Mouse (Mus musculus) heart, adult 2 months (tissue): ENCODE data around the gene Gpr155.

Experiments used
- CTCF ChIP-seq: fragments of 200-600 bp; IDR thresholded peaks from 2 replicates; pipeline ENCODE4 v1.8.1; 2022; ENCODE audit warnings: antibody characterized with exemption, mild to moderate bottlenecking, moderate library complexity
- EP300 ChIP-seq: fragments of 200-500 bp; IDR thresholded peaks from 2 replicates; pipeline ENCODE4 v1.6.1; 2011; ENCODE audit warnings: low read depth, low read length, control low read depth; ENCODE audit not compliant: insufficient read depth
- POLR2A ChIP-seq: fragments of 200-500 bp; IDR thresholded peaks from 2 replicates; pipeline ENCODE4 v1.6.1; 2011; ENCODE audit warnings: mild to moderate bottlenecking, low read depth, low read length, control low read depth; ENCODE audit not compliant: insufficient read depth

DNA sequence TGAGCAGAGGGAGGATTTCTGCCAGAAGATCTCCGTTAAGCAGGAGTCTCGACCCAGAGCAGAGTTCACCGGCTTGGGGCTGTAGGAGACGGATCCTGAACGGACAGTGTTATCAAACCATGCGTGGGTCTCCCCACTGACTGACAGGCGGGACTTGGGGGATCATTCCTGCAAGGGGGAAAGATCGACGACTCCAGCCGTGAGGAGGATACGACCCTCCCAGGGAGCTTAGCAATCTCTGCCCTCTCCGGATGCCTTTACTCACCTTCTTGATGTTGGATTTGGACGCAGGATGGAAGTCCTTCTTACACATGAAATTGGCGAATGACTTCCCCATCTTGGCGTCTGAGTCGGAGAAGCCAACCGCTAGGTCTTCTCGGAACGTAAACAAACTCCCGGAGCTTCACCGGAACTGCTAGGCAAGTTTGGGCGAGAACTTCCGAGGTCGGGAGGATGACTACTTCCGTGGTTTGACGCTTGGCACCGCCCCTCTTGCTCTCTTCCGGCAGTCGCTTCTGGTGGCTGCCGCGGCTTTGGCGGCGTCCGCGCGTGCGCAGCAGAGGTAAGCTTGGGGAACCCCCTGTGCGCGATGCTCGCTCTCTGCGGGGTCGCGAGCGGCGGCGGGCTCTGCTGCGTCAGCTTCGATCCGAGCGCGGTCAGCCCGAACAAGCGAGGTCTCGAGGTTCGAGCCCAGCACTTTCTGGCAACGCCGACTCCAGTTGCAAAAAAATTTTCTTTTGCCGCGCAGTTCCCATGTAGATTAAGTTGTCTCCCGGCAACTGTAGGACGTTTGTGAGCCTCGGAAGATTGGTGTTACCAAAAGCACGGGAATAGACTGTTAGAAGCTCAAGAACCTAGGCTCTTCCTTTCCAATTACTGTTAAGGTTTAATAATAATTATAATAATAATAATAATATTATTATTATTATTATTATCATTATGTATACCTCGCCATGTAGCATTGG, 73.9 kb downstream of the Gpr155 start, which contains the start of the genes Scrn3 and Cir1:
- TF ChIP-seq EP300 (peak; percentile 37; the same call in 1 of the 2 replicates), CTCF (no peak), POLR2A (peak; percentile 92)
